Mouse (Mus musculus) G1E (cell line): ENCODE results near the gene Gm10964.

ENCODE experiments used
- CTCF ChIP-seq: IDR thresholded peaks from 2 replicates; pipeline ENCODE4 v1.5.1; 2012; ENCODE audit warnings: low read depth, low read length, inconsistent platforms, mixed read lengths
- GATA1 ChIP-seq: IDR thresholded peaks from 2 replicates; pipeline ENCODE4 v1.6.1; 2012; ENCODE audit warnings: borderline replicate concordance, low read length, inconsistent platforms, mixed read lengths
- GATA2 ChIP-seq: IDR thresholded peaks from 2 replicates; pipeline ENCODE4 v1.6.1; 2012; ENCODE audit warnings: low read depth, low read length, inconsistent platforms, borderline replicate concordance
- POLR2AphosphoS5 ChIP-seq: IDR thresholded peaks from 2 replicates; pipeline ENCODE4 v1.6.1; 2012; ENCODE audit warnings: low read depth, low read length, inconsistent platforms; ENCODE audit not compliant: insufficient replicate concordance

DNA sequence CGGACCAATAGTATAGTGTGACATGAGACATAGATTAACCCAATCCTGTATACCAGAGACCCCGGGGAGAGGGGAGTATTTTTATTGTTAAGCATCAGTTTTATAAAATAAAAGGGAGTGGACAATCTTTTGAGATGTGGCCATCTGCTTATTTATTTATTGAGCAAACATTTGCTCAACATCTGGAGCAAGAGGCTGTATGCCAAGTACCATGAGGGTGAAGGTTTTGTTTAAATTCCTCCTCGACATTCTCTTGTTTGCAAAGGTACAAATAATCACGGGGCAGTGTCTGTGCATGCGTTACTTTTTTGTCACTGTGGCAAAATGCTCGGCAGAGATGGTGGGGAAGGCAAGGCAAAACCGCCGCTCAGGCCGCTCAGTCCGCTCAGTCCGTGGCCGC is 33.7 kb upstream of the Gm10964 start:
- TF ChIP-seq GATA1 = no peak
- TF ChIP-seq CTCF = no peak
- TF ChIP-seq GATA2 = no peak
- TF ChIP-seq POLR2AphosphoS5 = no peak
